Mouse (Mus musculus): Measurements from ENCODE around the gene Npr2. TPM values are rescaled to one million over a fixed set of nuclear protein-coding genes. Genes with fewer than 3 reads are reported as not detected.
A peak's percentile ranks its signal among the peaks of the same experiment; 100 is the strongest.

Npr2 gene
- total RNA-seq, 2 experiments from 2014 or later, result 44.3 to 58.4 TPM

GRCm38 (mm10) chr4:43620146-43620778, 11.5 kb upstream of the Npr2 start:
- no peak for DNase-seq (ENCODE audit: extremely low spot score in 1 of 2, low spot score in 1 of 2)

- DNase-seq (ENCODE audit: extremely low spot score in 1 of 2, low spot score in 1 of 2), result no peak
Observed at GRCm38 (mm10) chr4:43629106-43629817, 2.5 kb upstream of the Npr2 start.

- DNase-seq (ENCODE audit: extremely low spot score in 1 of 2, low spot score in 1 of 2), result peak; percentile 63 to 72
Observed at GRCm38 (mm10) chr4:43630030-43630581, 1.6 kb upstream of the Npr2 start.

- peak in 1 of 2 experiments; percentile 20 for DNase-seq (ENCODE audit: extremely low spot score in 1 of 2, low spot score in 1 of 2)
Observed at GRCm38 (mm10) chr4:43630671-43631045, 1.1 kb upstream of the Npr2 start.

- peak in 1 of 2 experiments; percentile 31 for DNase-seq (ENCODE audit: extremely low spot score in 1 of 2, low spot score in 1 of 2)
Observed at GRCm38 (mm10) chr4:43631956-43632920, 503 bp downstream of the Npr2 start.

GRCm38 (mm10) chr4:43633296-43633695, 1.6 kb downstream of the Npr2 start:
- no peak for DNase-seq (ENCODE audit: extremely low spot score in 1 of 2, low spot score in 1 of 2)

GRCm38 (mm10) chr4:43633736-43634135, 2.0 kb downstream of the Npr2 start:
- DNase-seq (ENCODE audit: extremely low spot score in 1 of 2, low spot score in 1 of 2), result no peak

GRCm38 (mm10) chr4:43634621-43635374, 3.1 kb downstream of the Npr2 start:
- DNase-seq (ENCODE audit: extremely low spot score in 1 of 2, low spot score in 1 of 2), result no peak

- DNase-seq (ENCODE audit: extremely low spot score in 1 of 2, low spot score in 1 of 2), result no peak
Observed at GRCm38 (mm10) chr4:43636751-43637150, 5.0 kb downstream of the Npr2 start.

- DNase-seq (ENCODE audit: extremely low spot score in 1 of 2, low spot score in 1 of 2), result no peak
Observed at GRCm38 (mm10) chr4:43640076-43640475, 8.3 kb downstream of the Npr2 start.

- no peak for DNase-seq (ENCODE audit: extremely low spot score in 1 of 2, low spot score in 1 of 2)
Observed at GRCm38 (mm10) chr4:43640491-43640890, 8.8 kb downstream of the Npr2 start.

GRCm38 (mm10) chr4:43649783-43650182, 18.0 kb downstream of the Npr2 start:
- no peak for DNase-seq (ENCODE audit: extremely low spot score in 1 of 2, low spot score in 1 of 2)

- DNase-seq (ENCODE audit: extremely low spot score in 1 of 2, low spot score in 1 of 2), result no peak
Observed at GRCm38 (mm10) chr4:43652726-43653125, 21.0 kb downstream of the Npr2 start.

GRCm38 (mm10) chr4:43653161-43654015, 21.7 kb downstream of the Npr2 start, which contains the start of gene Spag8:
TSS of gene Spag8 (minus strand) at chr4:43653594.
- peak in 1 of 2 experiments; percentile 27 for DNase-seq (ENCODE audit: extremely low spot score in 1 of 2, low spot score in 1 of 2)

- no peak for DNase-seq (ENCODE audit: extremely low spot score in 1 of 2, low spot score in 1 of 2)
Observed at GRCm38 (mm10) chr4:43655656-43656338, 24.1 kb downstream of the Npr2 start.

GRCm38 (mm10) chr4:43656339-43657109, 24.8 kb downstream of the Npr2 start, which contains the start of gene Hint2:
TSS of gene Hint2 (minus strand) at chr4:43656466.
- DNase-seq (ENCODE audit: extremely low spot score in 1 of 2, low spot score in 1 of 2), result peak; percentile 73 to 86

- no peak for DNase-seq (ENCODE audit: extremely low spot score in 1 of 2, low spot score in 1 of 2)
Observed at GRCm38 (mm10) chr4:43657146-43657545, 25.4 kb downstream of the Npr2 start.
